Mouse (Mus musculus) myocyte (in vitro differentiated cells): ENCODE measurements at regions not wholly inside any gene's neighbourhood (a gene's known extent, or its start where the extent isn't known, plus 50 kb on each side); places are given as distances from the start of the nearest gene placed in this dataset.
"Not testable (repeated sequence)": the region's sequence is repeated elsewhere in the genome, so short reads cannot be mapped to it uniquely, and the experiment has no call there.

ENCODE experiments used
- CEBPB ChIP-seq: IDR thresholded peaks from 2 replicates; pipeline ENCODE4 v1.6.1; 2011; ENCODE audit warnings: mild to moderate bottlenecking, moderate library complexity; ENCODE audit not compliant: poor library complexity, insufficient read depth, severe bottlenecking
- E2F4 ChIP-seq: IDR thresholded peaks from one replicate; pipeline ENCODE4 v1.6.1; 2011; ENCODE audit warnings: mild to moderate bottlenecking, control low read depth, moderate library complexity; ENCODE audit not compliant: insufficient read depth
- MAX ChIP-seq: IDR thresholded peaks from one replicate; pipeline ENCODE4 v1.6.1; 2011; ENCODE audit warnings: low read depth, mild to moderate bottlenecking, control low read depth
- MYOD1 ChIP-seq, 3 experiments: IDR thresholded peaks; one replicate each; pipeline ENCODE4 v1.6.1; 2011; ENCODE audit warnings: control low read depth in 2 of 3, low read depth in 2 of 3, mild to moderate bottlenecking in 2 of 3, moderate library complexity in 1 of 3; ENCODE audit not compliant: insufficient read length in 2 of 3, control insufficient read depth in 1 of 3
- MYOG ChIP-seq, 3 experiments: IDR thresholded peaks; one replicate each; pipeline ENCODE4 v1.6.1; 2011; ENCODE audit warnings: control low read depth in 2 of 3, low read depth in 2 of 3, mild to moderate bottlenecking in 2 of 3; ENCODE audit not compliant: insufficient read length in 2 of 3, control insufficient read depth in 1 of 3, insufficient read depth in 1 of 3
- POLR2A ChIP-seq: IDR thresholded peaks from one replicate; pipeline ENCODE4 v1.6.1; 2011; ENCODE audit warnings: low read depth, mild to moderate bottlenecking, control low read depth, moderate library complexity; ENCODE audit not compliant: insufficient read length
- POLR2AphosphoS2 ChIP-seq: IDR thresholded peaks from one replicate; pipeline ENCODE4 v1.6.1; 2011; ENCODE audit warnings: low read depth, control low read depth; ENCODE audit not compliant: insufficient read length
- REST ChIP-seq: IDR thresholded peaks from one replicate; pipeline ENCODE4 v1.6.1; 2011; ENCODE audit warnings: mild to moderate bottlenecking, control low read depth, moderate library complexity; ENCODE audit not compliant: insufficient read depth, insufficient read length
- SRF ChIP-seq: IDR thresholded peaks from one replicate; pipeline ENCODE4 v1.6.1; 2011; ENCODE audit warnings: low read depth; ENCODE audit not compliant: control insufficient read depth, insufficient read length
- TCF12 ChIP-seq: IDR thresholded peaks from one replicate; pipeline ENCODE4 v1.6.1; 2011; ENCODE audit warnings: mild to moderate bottlenecking, control low read depth; ENCODE audit not compliant: poor library complexity, insufficient read depth, severe bottlenecking
- TCF3 ChIP-seq: IDR thresholded peaks from one replicate; pipeline ENCODE4 v1.6.1; 2011; ENCODE audit warnings: low read depth, control low read depth; ENCODE audit not compliant: insufficient read length
- USF1 ChIP-seq: IDR thresholded peaks from one replicate; pipeline ENCODE4 v1.6.1; 2011; ENCODE audit warnings: low read depth, mild to moderate bottlenecking, control low read depth, moderate library complexity

- not testable (repeated sequence) for TF ChIP-seq MAX; POLR2A; MYOD1 (IDR thresholded peaks at IDR 0.05; ENCODE audit: control insufficient read depth in 1 of 3, insufficient read length in 2 of 3, low read depth in 2 of 3); POLR2AphosphoS2; CEBPB; SRF; USF1; TCF3; E2F4; TCF12; REST; MYOG (IDR thresholded peaks at IDR 0.05; ENCODE audit: control insufficient read depth in 1 of 3, insufficient read depth in 1 of 3, insufficient read length in 2 of 3, low read depth in 2 of 3)
Measured at GRCm38 (mm10) chr6:117755682-117756081, 85.3 kb upstream of the Zfp637 start.
